In the genomic region with DNA sequence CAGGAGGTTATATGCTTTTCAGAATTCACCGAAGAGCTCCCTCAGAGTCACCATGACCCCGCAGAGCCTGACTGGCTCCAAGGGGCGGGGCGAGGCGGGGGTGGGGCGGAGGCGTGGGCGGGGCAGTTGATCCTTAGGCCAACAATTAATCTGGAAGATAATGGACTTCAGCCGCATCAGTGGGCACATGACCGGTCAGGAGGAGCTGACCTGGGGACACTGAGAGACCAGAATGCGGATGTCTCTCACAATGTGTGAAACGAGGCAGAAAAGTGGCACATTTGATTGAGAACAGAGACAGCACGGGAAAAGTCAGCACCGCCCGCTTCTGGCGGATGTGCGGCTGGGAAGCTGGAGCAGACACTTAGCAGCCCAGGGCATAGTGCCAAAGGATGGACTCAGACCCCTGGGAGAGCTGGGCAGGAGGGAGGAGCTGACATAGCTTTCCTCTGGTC, we compare ENCODE assay signal across 7 mouse cellular contexts.
DNase-seq lines count a peak whose midpoint lies in the region; ATAC-seq lines count a peak whose summit lies in the region.

No protein-coding gene starts in this region.

- peak; percentile 66 for DNase-seq in R1 (ENCODE audit: low read depth, low spot score)
- peak; percentile 30 to 38 for DNase-seq in cerebellum, postnatal 14 days
- DNase-seq in heart, postnatal 10 days, result peak; percentile 14 to 15
- DNase-seq in kidney, postnatal 4 days, result peak; percentile 69 to 84
- peak; percentile 17 for DNase-seq in testis, postnatal 14 days (ENCODE audit: low spot score)
- no peak for DNase-seq in urinary bladder, postnatal 25 days (ENCODE audit: low spot score)

- H3K9me3 ChIP-seq in midbrain, embryonic 12.5 days, result no peaks in the 10 kb centered on the region

- intact Hi-C loops in heart, postnatal 10 days (cut with DNase I), result no loop called here

- H3K27ac ChIP-seq in midbrain, embryonic 12.5 days (replicated peaks), result no peak overlapping the region

- ATAC-seq in midbrain, embryonic 12.5 days (ENCODE audit: low FRiP score, low read depth), result peak; percentile 58; the same call in 1 of the 2 replicates

- H3K9ac ChIP-seq in midbrain, embryonic 12.5 days (replicated peaks), result no peak overlapping the region

- WGBS in midbrain, embryonic 12.5 days, result 3% methylated on average over 17 of the region's 17 CpGs

- H3K36me3 ChIP-seq in midbrain, embryonic 12.5 days, result no peaks in the 10 kb centered on the region

- H3K4me1 ChIP-seq in midbrain, embryonic 12.5 days, result 0 out of 2 replicates have a peak, but pooled peaks cover 7% of the 10 kb centered on the region

- H3K4me2 ChIP-seq in midbrain, embryonic 12.5 days (replicated peaks), result peak overlapping the region; percentile 56

- H3K27me3 ChIP-seq in midbrain, embryonic 12.5 days, result peaks cover 69% of the 10 kb centered on the region

- peak overlapping the region; percentile 31 for H3K4me3 ChIP-seq in midbrain, embryonic 12.5 days
